Mouse (Mus musculus) layer of hippocampus, postnatal 25 days (tissue): ENCODE measurements around the gene Atf4. TPM values are rescaled to one million over a fixed set of nuclear protein-coding genes. Genes with fewer than 3 reads are reported as not detected.

Experiments used
- DNase-seq, 2 experiments: peaks; one replicate each; pipeline ENCODE4 v3.0.0; 2022; ENCODE audit warnings: mixed read lengths in 2 of 2, low spot score in 1 of 2; ENCODE audit errors: extremely low spot score in 1 of 2
- total RNA-seq, 2 experiments: library from RNA; stranded (reverse); gene quantifications; 2 replicates each; pipeline ENCODE4 v1.2.3; 2021

Atf4 gene
- total RNA-seq, 2 experiments from 2014 or later, result 91.2 to 93.1 TPM

- DNase-seq, result no peak
Measured at GRCm38 (mm10) chr15:80248596-80248995, 6.4 kb upstream of the Atf4 start.

GRCm38 (mm10) chr15:80249672-80250071 lies 5.3 kb upstream of the Atf4 start:
- DNase-seq, result no peak

GRCm38 (mm10) chr15:80250586-80250985 lies 4.4 kb upstream of the Atf4 start:
- DNase-seq, result no peak

GRCm38 (mm10) chr15:80253530-80253929 lies 1.5 kb upstream of the Atf4 start:
- DNase-seq, result no peak

GRCm38 (mm10) chr15:80254207-80254606 lies 777 bp upstream of the Atf4 start:
- DNase-seq, result no peak

- DNase-seq, result peak in 1 of 2 experiments; percentile 55
Measured at GRCm38 (mm10) chr15:80255646-80256121, 700 bp downstream of the Atf4 start.

- no peak for DNase-seq
Measured at GRCm38 (mm10) chr15:80256242-80256641, 1.3 kb downstream of the Atf4 start.

GRCm38 (mm10) chr15:80256656-80257601 lies 1.9 kb downstream of the Atf4 start:
- no peak for DNase-seq

- no peak for DNase-seq
Measured at GRCm38 (mm10) chr15:80257602-80258239, 2.7 kb downstream of the Atf4 start.

GRCm38 (mm10) chr15:80258240-80259170 lies 3.5 kb downstream of the Atf4 start:
- DNase-seq, result no peak

- no peak for DNase-seq
Measured at GRCm38 (mm10) chr15:80259406-80260045, 4.5 kb downstream of the Atf4 start.

GRCm38 (mm10) chr15:80260677-80261076 lies 5.7 kb downstream of the Atf4 start:
- DNase-seq, result peak; percentile 79 to 97

- DNase-seq, result no peak
Measured at GRCm38 (mm10) chr15:80261100-80261499, 6.1 kb downstream of the Atf4 start.

- peak; percentile 71 to 79 for DNase-seq
Measured at GRCm38 (mm10) chr15:80263610-80264575, 8.9 kb downstream of the Atf4 start, which contains the start of gene Rps19bp1. Gene Rps19bp1 (minus strand): TSS chr15:80264315.

GRCm38 (mm10) chr15:80266281-80266680 lies 11.3 kb downstream of the Atf4 start:
- DNase-seq, result peak in 1 of 2 experiments; percentile 88

- DNase-seq, result no peak
Measured at GRCm38 (mm10) chr15:80271858-80272396, 16.9 kb downstream of the Atf4 start.

- DNase-seq, result no peak
Measured at GRCm38 (mm10) chr15:80277107-80277506, 22.1 kb downstream of the Atf4 start.

GRCm38 (mm10) chr15:80277625-80278024 lies 22.6 kb downstream of the Atf4 start:
- DNase-seq, result peak in 1 of 2 experiments; percentile 63
